Mouse (Mus musculus): ENCODE results near the gene Mael. TPM values are rescaled to one million over a fixed set of nuclear protein-coding genes. Genes with fewer than 3 reads are reported as not detected.

Mael gene
- polyA plus RNA-seq, 1 experiment from 2014 or later = not detected

GRCm38 (mm10) chr1:166164580-166164979, 74.0 kb downstream of the Mael start:
- no peak for ATAC-seq (replicated peaks)
- H3K4me3 ChIP-seq = no peak overlapping the region
- H3K27me3 ChIP-seq (replicated peaks) = 0 out of 2 replicates have a peak, but pooled peaks cover 4% of the 10 kb centered on the region
- H3K4me1 ChIP-seq = no peaks in the 10 kb centered on the region
- H3K9me3 ChIP-seq = no peaks in the 10 kb centered on the region
- no peak overlapping the region for H3K4me2 ChIP-seq
- H3K27ac ChIP-seq = no peak overlapping the region
- H3K36me3 ChIP-seq (replicated peaks) = no peaks in the 10 kb centered on the region
- no peak overlapping the region for H3K9ac ChIP-seq
- WGBS = 88% methylated on average over 14 of the region's 14 CpGs

- peak; percentile 73 for ATAC-seq (replicated peaks)
- Histone ChIP-seq H3K36me3 (replicated peaks) (no peaks in the 10 kb centered on the region), H3K4me3 (peak overlapping the region; percentile 29), H3K27me3 (replicated peaks) (peaks cover 4% of the 10 kb centered on the region; the same call in 1 of the 2 replicates), H3K4me2 (peak overlapping the region; percentile 58), H3K9me3 (no peaks in the 10 kb centered on the region), H3K4me1 (no peaks in the 10 kb centered on the region), H3K27ac (no peak overlapping the region), H3K9ac (peak overlapping the region; percentile 40; the same call in 1 of the 2 replicates)
- 18% methylated on average over 24 of the region's 24 CpGs for WGBS
Observed at GRCm38 (mm10) chr1:166160569-166161445, 77.7 kb downstream of the Mael start.

GRCm38 (mm10) chr1:166160111-166160510, 78.4 kb downstream of the Mael start:
- H3K4me2 ChIP-seq = peak overlapping the region; percentile 58
- no peaks in the 10 kb centered on the region for H3K4me1 ChIP-seq
- ATAC-seq (replicated peaks) = peak; percentile 29
- H3K27ac ChIP-seq = no peak overlapping the region
- no peak overlapping the region for H3K4me3 ChIP-seq
- WGBS = 51% methylated on average over 5 of the region's 5 CpGs
- no peak overlapping the region for H3K9ac ChIP-seq
- no peaks in the 10 kb centered on the region for H3K36me3 ChIP-seq (replicated peaks)
- H3K27me3 ChIP-seq (replicated peaks) = peaks cover 11% of the 10 kb centered on the region; the same call in 1 of the 2 replicates
- no peaks in the 10 kb centered on the region for H3K9me3 ChIP-seq

- 67% methylated on average over 9 of the region's 9 CpGs for WGBS
- Histone ChIP-seq H3K27ac (no peak overlapping the region), H3K27me3 (replicated peaks) (peaks cover 20% of the 10 kb centered on the region), H3K4me3 (no peak overlapping the region), H3K36me3 (replicated peaks) (no peaks in the 10 kb centered on the region), H3K4me2 (no peak overlapping the region), H3K9ac (no peak overlapping the region), H3K9me3 (no peaks in the 10 kb centered on the region), H3K4me1 (peaks cover 4% of the 10 kb centered on the region; the same call in 1 of the 2 replicates)
- ATAC-seq (replicated peaks) = no peak
Observed at GRCm38 (mm10) chr1:166158664-166159063, 79.9 kb downstream of the Mael start.

DNA sequence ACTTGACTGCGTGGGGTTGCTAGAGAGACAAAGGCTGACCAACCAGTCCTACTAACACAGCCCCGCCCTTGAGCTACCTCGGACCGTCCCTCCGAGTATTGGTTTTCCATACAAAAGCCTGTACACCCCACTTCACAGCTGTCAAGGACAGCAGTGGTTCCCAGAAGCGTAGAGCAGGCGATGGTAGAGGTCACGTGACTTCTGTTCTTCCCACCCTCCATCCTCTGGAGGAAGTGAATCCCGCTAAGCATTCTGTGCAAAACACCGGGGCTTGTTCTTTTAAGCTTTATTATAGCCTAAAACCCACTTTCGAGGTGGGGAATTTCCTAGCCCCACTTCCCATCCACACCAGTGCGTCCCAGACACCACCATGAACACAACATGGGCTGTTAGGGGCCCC, 80.8 kb downstream of the Mael start:
- Histone ChIP-seq H3K4me3 (no peak overlapping the region), H3K9me3 (no peaks in the 10 kb centered on the region), H3K27ac (no peak overlapping the region), H3K4me1 (peaks cover 4% of the 10 kb centered on the region; the same call in 1 of the 2 replicates), H3K27me3 (replicated peaks) (peaks cover 20% of the 10 kb centered on the region), H3K9ac (no peak overlapping the region), H3K36me3 (replicated peaks) (no peaks in the 10 kb centered on the region), H3K4me2 (no peak overlapping the region)
- WGBS = 82% methylated on average over 12 of the region's 12 CpGs
- no peak for ATAC-seq (replicated peaks)

- ATAC-seq (replicated peaks) = peak; percentile 22; the same call in 1 of the 2 replicates
- no peak overlapping the region for H3K27ac ChIP-seq
- 67% methylated on average over 10 of the region's 10 CpGs for WGBS
- H3K36me3 ChIP-seq (replicated peaks) = no peaks in the 10 kb centered on the region
- H3K4me2 ChIP-seq = no peak overlapping the region
- peaks cover 17% of the 10 kb centered on the region for H3K27me3 ChIP-seq (replicated peaks)
- H3K9me3 ChIP-seq = no peaks in the 10 kb centered on the region
- peaks cover 11% of the 10 kb centered on the region; the same call in 1 of the 2 replicates for H3K4me1 ChIP-seq
- H3K4me3 ChIP-seq = no peak overlapping the region
- H3K9ac ChIP-seq = no peak overlapping the region
Observed at GRCm38 (mm10) chr1:166155113-166155494, 83.4 kb downstream of the Mael start.

- H3K4me1 ChIP-seq = peaks cover 11% of the 10 kb centered on the region; the same call in 1 of the 2 replicates
- ATAC-seq (replicated peaks) = peak; percentile 48
- H3K9me3 ChIP-seq = no peaks in the 10 kb centered on the region
- peaks cover 16% of the 10 kb centered on the region for H3K27me3 ChIP-seq (replicated peaks)
- H3K4me2 ChIP-seq = peak overlapping the region; percentile 42
- H3K9ac ChIP-seq = no peak overlapping the region
- no peak overlapping the region for H3K27ac ChIP-seq
- H3K36me3 ChIP-seq (replicated peaks) = no peaks in the 10 kb centered on the region
- 24% methylated on average over 29 of the region's 29 CpGs for WGBS
- no peak overlapping the region for H3K4me3 ChIP-seq
Observed at GRCm38 (mm10) chr1:166154162-166155112, 84.1 kb downstream of the Mael start.

DNA sequence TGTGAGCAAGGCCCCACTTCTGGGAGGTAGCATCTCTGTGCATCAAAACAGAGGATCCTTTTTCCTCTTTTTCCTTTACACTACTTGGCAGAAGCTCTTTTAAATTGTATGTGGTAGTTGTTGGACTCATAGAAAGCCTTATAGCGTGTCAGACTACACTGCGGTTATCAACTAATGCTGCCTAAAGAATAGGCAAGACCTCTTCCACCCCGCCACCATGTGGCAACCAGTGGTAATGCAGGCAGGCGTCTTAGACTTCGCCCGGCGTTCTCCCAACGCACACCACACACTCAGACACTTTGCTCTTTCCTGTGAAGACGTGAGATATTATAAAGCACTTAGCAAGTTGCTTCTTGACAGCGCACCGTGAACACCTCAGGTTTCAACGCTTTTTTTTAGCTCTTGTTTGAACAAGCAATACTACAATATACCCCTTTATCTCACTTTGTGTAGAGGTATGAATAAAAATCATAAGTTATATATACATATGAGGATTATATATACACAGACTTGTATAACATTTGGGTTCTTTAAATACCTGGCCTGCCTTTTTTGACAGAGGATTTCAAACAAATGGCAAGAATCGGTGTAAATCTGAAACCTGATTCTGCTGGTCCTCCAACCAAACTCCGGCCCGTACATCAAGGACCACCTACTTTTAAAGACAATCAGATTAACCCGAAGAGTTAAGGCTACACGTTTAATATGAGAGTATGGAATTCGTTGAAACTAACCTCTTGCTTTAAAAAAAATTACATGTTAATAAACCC, 85.0 kb downstream of the Mael start:
- Histone ChIP-seq H3K9ac (no peak overlapping the region), H3K27ac (no peak overlapping the region), H3K4me2 (0 out of 2 replicates have a peak overlapping the region, but pooled peaks have one; percentile 22), H3K4me3 (no peak overlapping the region), H3K4me1 (peaks cover 11% of the 10 kb centered on the region; the same call in 1 of the 2 replicates), H3K9me3 (no peaks in the 10 kb centered on the region), H3K27me3 (replicated peaks) (peaks cover 16% of the 10 kb centered on the region), H3K36me3 (replicated peaks) (no peaks in the 10 kb centered on the region)
- 12% methylated on average over 18 of the region's 18 CpGs for WGBS
- ATAC-seq (replicated peaks) = peak; percentile 55

DNA sequence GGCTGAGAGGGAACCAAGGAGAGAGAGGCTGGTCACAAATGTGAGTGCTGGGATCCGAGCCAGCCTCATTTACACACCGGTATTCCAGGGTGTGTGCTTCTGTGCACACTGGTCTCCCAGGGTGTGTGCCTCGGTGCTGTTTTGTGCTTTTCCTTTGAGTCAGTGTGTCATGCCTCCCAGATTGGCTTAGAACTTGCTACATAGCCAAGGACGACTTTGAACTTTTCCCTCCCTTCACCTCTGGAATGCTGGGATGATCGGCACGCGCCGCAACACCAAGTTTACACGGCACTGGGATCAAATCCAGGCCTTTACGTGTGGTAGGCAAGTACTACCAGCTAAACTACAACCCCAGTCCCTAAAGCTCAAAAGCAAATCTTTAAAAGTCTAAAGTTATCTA, 86.5 kb downstream of the Mael start:
- no peaks in the 10 kb centered on the region for H3K36me3 ChIP-seq (replicated peaks)
- H3K4me3 ChIP-seq = no peak overlapping the region
- 93% methylated on average over 10 of the region's 10 CpGs for WGBS
- no peak overlapping the region for H3K27ac ChIP-seq
- H3K27me3 ChIP-seq (replicated peaks) = peaks cover 16% of the 10 kb centered on the region
- no peaks in the 10 kb centered on the region for H3K9me3 ChIP-seq
- no peak overlapping the region for H3K9ac ChIP-seq
- peaks cover 11% of the 10 kb centered on the region; the same call in 1 of the 2 replicates for H3K4me1 ChIP-seq
- H3K4me2 ChIP-seq = no peak overlapping the region
- no peak for ATAC-seq (replicated peaks)

- H3K36me3 ChIP-seq (replicated peaks) = no peaks in the 10 kb centered on the region
- H3K9ac ChIP-seq = no peak overlapping the region
- no peak overlapping the region for H3K4me3 ChIP-seq
- H3K27me3 ChIP-seq (replicated peaks) = peaks cover 16% of the 10 kb centered on the region
- no peak overlapping the region for H3K4me2 ChIP-seq
- H3K9me3 ChIP-seq = no peaks in the 10 kb centered on the region
- ATAC-seq (replicated peaks) = no peak
- peaks cover 11% of the 10 kb centered on the region; the same call in 1 of the 2 replicates for H3K4me1 ChIP-seq
- no peak overlapping the region for H3K27ac ChIP-seq
- WGBS = 35% methylated on average over 11 of the region's 11 CpGs
Observed at GRCm38 (mm10) chr1:166151341-166151740, 87.2 kb downstream of the Mael start.
